Mouse (Mus musculus) hematopoietic stem cell, adult 5-6 weeks (primary cell): ENCODE results near the gene Ntan1. TPM values are rescaled to one million over a fixed set of nuclear protein-coding genes. Genes with fewer than 3 reads are reported as not detected.
"Not testable (repeated sequence)": the region's sequence is repeated elsewhere in the genome, so short reads cannot be mapped to it uniquely, and the experiment has no call there.

Experiments
- ATAC-seq, 2 experiments: fragments of 125-278 bp in 1 of 2; replicated peaks in 1 of 2; 2 replicates each; pipeline ENCODE4 v1.8.0; 2016 to 2017; ENCODE audit warnings: inconsistent platforms in 2 of 2, mild to moderate bottlenecking in 2 of 2, moderate number of reproducible peaks in 2 of 2, low read depth in 1 of 2, moderate TSS enrichment in 1 of 2; ENCODE audit not compliant: low FRiP score in 2 of 2, poor library complexity in 2 of 2, severe bottlenecking in 2 of 2, insufficient read depth in 1 of 2, low TSS enrichment in 1 of 2
- total RNA-seq: library from RNA; stranded (forward); fragments of 172-1452, 232-1000 nt; gene quantifications from 2 replicates; pipeline ENCODE4 v1.2.3, GENCODE M21; 2017

Ntan1 gene
- total RNA-seq, 1 experiment from 2014 or later, result 82.7 TPM

DNA sequence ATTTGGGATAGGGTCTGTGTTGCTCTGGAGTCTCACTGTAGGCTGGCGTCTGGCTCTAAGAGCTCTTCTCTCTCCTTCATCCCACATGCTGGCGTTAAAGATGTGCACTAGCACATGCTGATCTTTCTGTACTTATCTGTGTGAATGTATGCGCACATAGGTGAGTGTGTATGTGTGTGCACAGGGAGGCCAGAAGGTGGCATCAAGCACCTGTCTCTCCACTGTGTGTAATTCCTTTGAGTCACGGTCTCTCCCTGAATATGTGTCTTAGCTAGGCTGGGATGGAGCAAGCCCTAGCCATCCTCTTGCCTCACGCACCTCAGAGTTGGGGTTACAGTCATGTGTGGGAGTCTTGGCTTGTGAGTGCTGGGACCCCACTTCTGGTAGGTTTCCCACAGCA is 2.1 kb downstream of the Ntan1 start:
- no peak for ATAC-seq

GRCm38 (mm10) chr16:13825781-13826490 is 7.3 kb downstream of the Ntan1 start:
- no peak for ATAC-seq

GRCm38 (mm10) chr16:13826511-13826910 is 7.9 kb downstream of the Ntan1 start:
- ATAC-seq, result no peak

- ATAC-seq, result no peak
These were observed 11.8 kb downstream of the Ntan1 start for GRCm38 (mm10) chr16:13830444-13830843.

- ATAC-seq, result no peak
These were observed 13.0 kb downstream of the Ntan1 start for GRCm38 (mm10) chr16:13831606-13832005.

DNA sequence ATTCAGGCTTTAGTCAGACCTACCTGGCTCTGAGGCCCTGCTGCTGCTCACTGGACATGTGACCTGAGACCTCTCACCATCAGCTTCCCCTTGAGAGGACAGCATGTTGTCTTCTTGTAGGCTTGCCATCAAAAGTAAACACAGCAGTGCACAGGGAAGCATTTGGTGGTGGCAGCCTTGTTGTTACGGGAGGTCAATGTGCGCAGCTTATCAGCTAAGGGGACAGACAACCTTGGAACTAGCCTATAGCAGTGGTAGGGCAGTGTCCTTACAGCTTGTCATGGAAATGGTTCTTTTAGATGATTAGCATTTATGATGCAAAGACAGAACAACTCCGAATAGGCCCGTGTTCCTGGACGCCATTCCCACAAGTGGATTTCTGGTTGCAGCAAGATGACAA is 15.7 kb downstream of the Ntan1 start:
- ATAC-seq, result no peak

DNA sequence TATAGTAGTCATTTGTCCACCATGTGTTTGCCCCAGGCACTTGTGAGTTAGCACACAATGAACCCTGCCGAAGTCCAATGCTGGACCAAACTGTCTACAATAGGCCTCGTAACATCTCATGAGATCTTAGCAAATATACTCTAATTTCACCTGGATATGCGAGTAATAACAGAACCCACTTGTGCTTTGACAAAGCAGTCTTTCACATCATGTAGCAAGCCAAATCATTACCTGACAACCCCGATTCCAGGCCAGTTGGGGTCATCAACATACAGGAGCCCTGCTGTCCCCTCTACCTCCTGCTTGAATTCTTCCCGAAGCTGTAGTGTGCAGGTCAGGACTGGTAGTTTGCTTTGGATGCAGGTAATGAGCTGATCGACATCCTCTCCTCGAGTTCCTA is 21.4 kb downstream of the Ntan1 start:
- no peak for ATAC-seq

GRCm38 (mm10) chr16:13840956-13841355 is 22.3 kb downstream of the Ntan1 start:
- no peak for ATAC-seq

DNA sequence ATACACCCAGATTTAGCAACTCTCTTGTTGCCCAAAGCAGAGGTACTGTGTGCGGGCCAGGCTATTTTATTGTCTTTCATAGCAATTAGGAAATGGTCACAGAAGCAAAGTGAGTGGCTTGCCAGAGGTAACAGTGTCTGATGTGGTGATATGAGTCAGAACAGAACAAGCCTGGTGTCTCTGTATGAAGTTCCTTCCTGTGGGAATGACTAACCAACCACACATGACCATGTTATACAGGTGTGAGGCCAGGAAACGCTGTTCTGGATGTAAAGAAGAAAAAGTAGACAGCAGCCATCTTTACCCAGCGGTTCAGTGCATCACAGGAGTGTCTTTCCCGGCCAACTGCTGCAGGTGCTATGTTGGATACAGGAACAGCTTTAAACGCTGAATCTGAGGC is 26.4 kb downstream of the Ntan1 start:
- ATAC-seq, result no peak

DNA sequence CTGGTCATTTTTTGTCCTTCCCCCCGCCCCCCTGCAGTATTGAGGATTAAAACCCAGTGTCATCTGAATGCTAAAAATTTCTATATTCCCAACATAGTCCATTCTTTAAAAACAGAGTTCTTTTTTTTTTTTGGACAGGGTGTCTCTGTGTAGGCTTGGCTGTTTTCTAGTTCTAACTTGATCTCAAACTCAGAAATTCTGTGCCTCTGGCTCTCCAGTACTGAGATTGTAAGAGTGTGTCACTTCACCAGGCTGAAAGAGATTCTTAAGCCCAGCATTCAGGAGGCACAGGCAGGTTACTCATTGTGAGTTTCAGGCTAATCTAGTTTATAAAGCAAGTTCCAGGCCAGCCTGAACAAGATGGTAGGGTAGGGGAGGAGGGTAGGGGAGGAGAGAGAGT is 28.0 kb downstream of the Ntan1 start:
- no peak for ATAC-seq

DNA sequence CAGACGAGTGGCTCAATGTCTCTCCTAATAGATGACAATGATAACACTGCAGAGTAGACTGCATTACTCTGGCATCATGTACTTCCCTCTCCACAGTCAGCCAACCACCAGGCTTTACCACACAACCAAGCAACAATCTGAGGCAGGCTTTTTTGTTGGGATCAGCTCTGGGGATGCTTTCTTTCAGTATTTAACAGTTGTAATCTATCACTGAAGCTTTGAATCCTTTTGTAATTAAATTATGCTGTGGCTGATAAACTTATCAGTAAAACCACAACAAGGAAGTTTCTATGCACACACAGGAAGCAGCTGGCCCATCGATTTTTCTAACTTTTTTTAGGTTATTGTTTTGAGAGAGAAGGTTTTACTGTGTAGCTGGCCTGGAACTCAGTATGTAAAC is 29.7 kb downstream of the Ntan1 start:
- ATAC-seq, result peak; percentile 48 to 65

DNA sequence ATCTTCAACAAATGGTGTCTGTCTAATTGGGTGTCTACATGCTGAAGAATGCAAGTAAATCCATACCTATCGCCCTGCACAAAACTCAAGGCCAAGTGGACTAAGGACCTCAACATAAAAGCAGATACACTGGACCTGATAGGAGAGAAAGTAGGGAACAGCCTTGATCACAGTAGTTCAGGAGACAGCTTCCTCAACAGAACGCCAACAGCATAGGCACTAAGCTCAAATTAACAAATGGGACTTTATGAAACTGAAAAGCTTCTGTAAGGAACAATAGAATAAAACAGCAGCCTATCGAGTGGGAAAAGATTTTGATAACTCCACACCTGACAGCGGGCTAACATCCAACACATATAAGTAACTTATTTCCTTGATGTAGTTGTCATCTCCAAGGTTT is 32.8 kb downstream of the Ntan1 start:
- ATAC-seq, result no peak

DNA sequence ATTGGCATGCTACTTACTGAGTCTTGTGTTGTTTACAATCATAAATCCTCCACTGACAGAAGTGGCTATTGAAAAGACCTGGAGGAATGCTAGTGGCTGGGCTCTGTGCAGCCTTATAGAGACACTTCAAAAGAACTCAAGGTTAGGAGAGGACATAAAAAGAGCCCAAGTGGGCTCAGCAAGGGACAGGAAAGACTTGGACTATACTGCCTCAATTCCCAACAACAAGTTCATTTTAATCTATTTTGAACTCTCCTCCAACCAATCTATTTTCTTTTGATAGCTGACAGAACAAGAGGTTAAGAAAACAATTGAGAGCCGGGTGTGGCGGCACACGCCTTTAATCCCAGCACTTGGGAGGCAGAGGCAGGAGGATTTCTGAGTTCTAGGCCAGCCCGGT is 35.2 kb downstream of the Ntan1 start:
- ATAC-seq, result no peak

- ATAC-seq, result no peak
These were observed 47.4 kb downstream of the Ntan1 start for GRCm38 (mm10) chr16:13866076-13866475.

- ATAC-seq, result no peak
These were observed 48.0 kb downstream of the Ntan1 start for GRCm38 (mm10) chr16:13866616-13867015.

GRCm38 (mm10) chr16:13867406-13867805 is 48.8 kb downstream of the Ntan1 start:
- not testable (repeated sequence) for ATAC-seq

- no peak for ATAC-seq
These were observed 49.4 kb downstream of the Ntan1 start for GRCm38 (mm10) chr16:13867910-13868514.

DNA sequence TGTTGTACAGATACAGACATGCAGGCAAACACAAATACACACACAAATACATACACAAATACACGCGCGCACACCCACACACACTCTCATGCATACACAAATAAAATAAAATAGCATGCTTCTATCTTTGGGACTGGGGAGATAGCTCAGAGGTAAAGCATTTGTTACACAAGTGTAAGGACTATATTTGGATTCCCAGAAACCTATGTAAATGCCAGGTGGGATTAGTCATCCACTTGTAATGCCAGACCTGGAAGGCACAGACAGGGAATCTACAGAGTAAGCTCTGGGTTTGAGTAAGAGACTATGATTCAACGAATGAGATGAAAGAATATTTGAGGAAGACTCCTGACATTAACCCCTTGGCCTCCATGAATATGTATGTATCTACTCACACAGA is 56.8 kb downstream of the Ntan1 start:
- ATAC-seq, result no peak

DNA sequence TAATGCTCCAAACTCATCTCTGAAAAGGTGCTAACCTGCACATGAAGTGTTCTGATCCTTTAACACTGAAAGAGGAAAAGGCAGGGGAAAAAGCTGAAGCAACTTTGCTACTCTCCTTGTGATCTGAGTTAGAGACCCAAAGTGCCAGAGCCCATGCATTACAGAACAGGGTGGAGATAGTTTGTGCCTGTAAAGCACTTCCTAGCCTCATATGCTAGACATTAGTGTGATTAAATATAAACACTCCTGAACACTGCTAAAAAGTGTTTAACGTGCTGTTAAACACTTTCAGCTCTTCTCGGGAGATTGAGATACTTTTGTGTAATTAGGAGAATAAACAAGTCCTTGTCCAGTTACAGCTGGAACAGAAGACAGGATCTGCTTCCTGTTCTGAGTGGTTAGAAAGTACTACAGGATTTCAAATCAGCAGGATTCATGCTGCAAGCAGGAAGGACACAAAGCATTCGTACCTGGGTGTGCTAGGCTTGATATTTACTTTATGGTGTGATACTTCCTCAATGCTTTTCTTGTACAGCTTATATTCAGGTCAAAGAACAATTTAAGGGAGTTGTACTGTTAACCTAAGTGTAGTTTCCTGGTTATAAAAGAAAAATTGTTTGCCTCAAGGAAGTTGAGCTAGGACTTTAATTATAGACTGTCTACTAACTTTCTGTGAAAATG is 64.6 kb downstream of the Ntan1 start:
- ATAC-seq, result no peak
